Mouse (Mus musculus) heart, embryonic 14.5 days (tissue): Measurements from ENCODE around the gene Olfr1426. TPM values are rescaled to one million over a fixed set of nuclear protein-coding genes. Genes with fewer than 3 reads are reported as not detected.
"Not testable (repeated sequence)": the region's sequence is repeated elsewhere in the genome, so short reads cannot be mapped to it uniquely, and the experiment has no call there.

Source experiments
- ATAC-seq: fragments of 200-750 bp; cut with Nextera tagmentation; 2 replicates; pipeline ENCODE4 v1.8.0; 2017; ENCODE audit warnings: low read depth, moderate TSS enrichment; ENCODE audit not compliant: insufficient number of reproducible peaks, insufficient read depth, low FRiP score
- H3K27ac ChIP-seq, 2 experiments: fragments of 200-500 bp in 1 of 2; fragments of 300-500 bp in 1 of 2; sonication (generic) in 1 of 2; replicated peaks in 1 of 2; 2 replicates each; pipeline ENCODE4 v1.5.1; 2012 to 2014; ENCODE audit warnings: low read depth in 2 of 2, low read length in 2 of 2, control low read depth in 1 of 2, mild to moderate bottlenecking in 1 of 2, mixed read lengths in 1 of 2; ENCODE audit not compliant: control insufficient read depth in 1 of 2, insufficient read depth in 1 of 2
- H3K27me3 ChIP-seq: fragments of 300-500 bp; sonication (generic); 2 replicates; pipeline ENCODE4 v1.6.1; 2014; ENCODE audit warnings: mild to moderate bottlenecking, low read length, control low read depth; ENCODE audit not compliant: control insufficient read depth, insufficient read depth
- H3K36me3 ChIP-seq: fragments of 300-500 bp; sonication (generic); 2 replicates; pipeline ENCODE4 v1.6.1; 2014; ENCODE audit warnings: mild to moderate bottlenecking, control low read depth, low read length, mixed read lengths; ENCODE audit not compliant: control insufficient read depth, insufficient read depth
- H3K4me1 ChIP-seq, 2 experiments: fragments of 200-500 bp in 1 of 2; fragments of 300-500 bp in 1 of 2; sonication (generic) in 1 of 2; 2 replicates each; pipeline ENCODE4 v1.6.1; 2012 to 2014; ENCODE audit warnings: low read length in 2 of 2, control low read depth in 1 of 2, mixed read lengths in 1 of 2; ENCODE audit not compliant: control insufficient read depth in 2 of 2, insufficient read depth in 2 of 2
- H3K4me2 ChIP-seq: fragments of 300-500 bp; sonication (generic); 2 replicates; pipeline ENCODE4 v1.6.1; 2014; ENCODE audit warnings: mild to moderate bottlenecking, low read length
- H3K4me3 ChIP-seq, 2 experiments: fragments of 200-500 bp in 1 of 2; fragments of 300-500 bp in 1 of 2; sonication (generic) in 1 of 2; 2 replicates each; pipeline ENCODE4 v1.5.1; 2012 to 2014; ENCODE audit warnings: low read length in 2 of 2, mild to moderate bottlenecking in 2 of 2, control low read depth in 1 of 2, low read depth in 1 of 2, moderate library complexity in 1 of 2; ENCODE audit not compliant: control insufficient read depth in 1 of 2, insufficient read depth in 1 of 2
- H3K9ac ChIP-seq: fragments of 300-500 bp; sonication (generic); 2 replicates; pipeline ENCODE4 v1.6.1; 2014; ENCODE audit warnings: mild to moderate bottlenecking, low read length
- H3K9me3 ChIP-seq: fragments of 300-500 bp; sonication (generic); 2 replicates; pipeline ENCODE4 v1.6.1; 2016; ENCODE audit warnings: low read length, control low read depth; ENCODE audit not compliant: control insufficient read depth
- WGBS: fragments of 180-500 bp; shearing (Covaris S2); extraction: QIAGEN DNeasy Blood & Tissue Kit; methylation state at CpG from one replicate; pipeline ENCODE4 v1.1.7; 2014; 5-methylcytosine and 5-hydroxymethylcytosine counted together
- polyA plus RNA-seq: library from polyadenylated mRNA; unstranded; fragments of >200 nt; fragmentation: Nextera tagmentation; extraction: Ambion mirVana; gene quantifications from 2 replicates; pipeline ENCODE4 v1.2.1, GENCODE M21; 2014

Olfr1426 gene
- polyA plus RNA-seq, 1 experiment from 2014 or later = not detected

DNA sequence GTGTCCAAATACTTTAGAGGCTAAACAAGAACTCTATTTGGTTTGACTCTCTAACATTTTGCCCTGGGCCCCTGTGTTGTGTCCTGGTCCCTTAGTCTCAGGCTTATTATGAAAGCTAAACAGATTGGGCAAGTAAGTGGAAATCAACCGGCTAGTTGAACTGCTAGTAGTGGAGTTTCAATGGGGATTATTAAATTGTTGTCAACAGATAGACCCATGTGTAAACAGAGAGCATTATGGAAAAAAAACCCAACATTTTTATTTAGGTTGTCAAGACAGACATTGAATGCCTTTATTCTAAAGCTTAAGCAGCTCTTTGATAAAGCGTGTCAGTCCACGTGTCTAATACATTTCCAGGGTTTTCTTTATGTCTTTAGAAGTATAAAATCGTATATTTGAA is 14.2 kb downstream of the Olfr1426 start, which contains the start of gene Olfr1425:
Gene Olfr1425 (minus strand): TSS at position 101 of the 400 bp plus-strand sequence.
- H3K9me3 ChIP-seq, H3K27ac ChIP-seq, H3K27me3 ChIP-seq, H3K4me1 ChIP-seq, H3K9ac ChIP-seq, H3K4me3 ChIP-seq, ATAC-seq, H3K36me3 ChIP-seq, H3K4me2 ChIP-seq: not testable (repeated sequence)
- WGBS = 80% methylated on average over 4 of the region's 4 CpGs

DNA sequence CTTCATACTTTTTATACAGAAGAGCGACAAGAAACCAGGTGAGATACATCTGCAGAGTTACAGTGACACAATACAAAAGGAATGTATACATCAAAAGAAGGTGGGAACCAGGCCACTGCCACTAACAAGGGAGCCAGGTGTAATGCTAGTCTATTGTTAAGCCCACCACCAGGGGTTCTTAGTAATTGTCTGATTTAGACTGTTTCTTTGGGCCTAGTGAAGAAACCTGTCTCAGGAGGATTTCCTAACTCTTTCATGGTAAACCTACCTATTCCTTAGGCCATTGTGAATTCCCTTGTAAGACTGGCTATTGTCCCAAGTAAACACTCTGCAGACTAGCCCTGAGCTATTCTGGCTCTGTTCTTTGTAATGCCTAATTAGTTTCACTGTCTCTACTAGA is 22.3 kb downstream of the Olfr1426 start:
- not testable (repeated sequence) for H3K4me3 ChIP-seq, ATAC-seq, H3K4me1 ChIP-seq, H3K4me2 ChIP-seq, H3K9ac ChIP-seq, H3K36me3 ChIP-seq, H3K27me3 ChIP-seq, H3K27ac ChIP-seq, H3K9me3 ChIP-seq
- 62% methylated on average over 1 of the region's 1 CpGs for WGBS

DNA sequence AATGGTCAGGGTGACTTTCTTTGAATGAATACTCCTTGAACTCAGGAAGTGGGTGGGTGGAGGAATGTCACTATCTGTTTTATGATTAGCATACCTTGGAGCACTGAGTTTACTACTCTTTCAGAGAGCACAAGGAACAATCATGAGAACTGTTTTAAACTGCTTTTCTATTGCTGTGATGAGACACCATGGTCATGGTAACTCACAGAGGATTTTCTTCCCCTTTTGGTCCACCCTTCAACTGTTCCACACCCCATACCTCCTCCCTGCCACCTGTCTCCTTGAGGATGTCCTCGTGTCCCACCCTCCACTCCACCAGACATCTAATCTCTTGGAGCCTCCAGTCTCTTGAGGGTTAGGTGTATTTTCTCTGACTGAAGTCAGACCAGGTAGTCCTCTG is 24.0 kb downstream of the Olfr1426 start:
- H3K4me3 ChIP-seq = not testable (repeated sequence)
- WGBS = 54% methylated on average over 1 of the region's 1 CpGs

DNA sequence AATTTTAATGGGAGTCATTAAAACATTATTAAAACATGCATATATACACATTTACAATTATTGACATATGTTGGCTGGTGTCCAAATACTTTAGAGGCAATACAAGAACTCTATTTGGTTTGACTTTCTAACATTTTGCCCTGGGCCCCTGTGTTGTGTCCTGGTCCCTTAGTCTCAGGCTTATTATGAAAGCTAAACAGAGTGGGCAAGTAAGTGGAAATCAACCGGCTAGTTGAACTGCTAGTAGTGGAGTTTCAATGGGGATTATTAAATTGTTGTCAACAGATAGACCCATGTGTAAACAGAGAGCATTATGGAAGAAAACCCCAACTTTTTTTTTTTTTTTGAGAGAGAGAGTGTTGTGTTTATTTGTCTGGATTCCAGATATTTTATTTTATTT is 29.2 kb downstream of the Olfr1426 start, which contains the start of gene Olfr1424:
Gene Olfr1424 (minus strand): TSS at position 101 of the 400 bp plus-strand sequence.
- not testable (repeated sequence) for H3K4me1 ChIP-seq, H3K36me3 ChIP-seq, H3K4me3 ChIP-seq, H3K27ac ChIP-seq, H3K4me2 ChIP-seq, H3K27me3 ChIP-seq, H3K9ac ChIP-seq, H3K9me3 ChIP-seq, ATAC-seq
- 85% methylated on average over 1 of the region's 1 CpGs for WGBS

More for the DNA sequence above, 24.0 kb downstream of the Olfr1426 start:
- H3K36me3 ChIP-seq, H3K9ac ChIP-seq, H3K27ac ChIP-seq, H3K27me3 ChIP-seq, ATAC-seq, H3K4me2 ChIP-seq, H3K9me3 ChIP-seq, H3K4me1 ChIP-seq: not testable (repeated sequence)

DNA sequence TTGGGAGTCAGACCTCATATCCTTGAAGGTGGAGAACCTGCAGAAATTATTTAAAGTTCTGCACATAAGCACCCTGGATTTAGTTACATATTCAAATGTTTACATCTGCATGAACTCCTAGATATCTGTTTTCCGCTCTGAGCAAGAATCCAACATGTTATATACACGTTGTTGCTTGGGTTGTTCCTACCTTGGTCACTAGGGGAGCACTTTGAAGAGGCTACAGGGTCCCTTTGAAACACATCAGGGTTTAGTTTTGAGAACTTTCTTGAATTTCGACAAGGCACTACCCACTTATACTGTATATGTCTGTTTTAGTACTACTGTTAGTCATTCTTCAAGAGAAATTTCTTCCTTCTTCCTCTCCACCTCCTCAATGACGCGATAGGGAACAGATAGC is 48.6 kb downstream of the Olfr1426 start:
- H3K4me3 ChIP-seq = no peak overlapping the region
- WGBS = 81% methylated on average over 5 of the region's 5 CpGs

DNA sequence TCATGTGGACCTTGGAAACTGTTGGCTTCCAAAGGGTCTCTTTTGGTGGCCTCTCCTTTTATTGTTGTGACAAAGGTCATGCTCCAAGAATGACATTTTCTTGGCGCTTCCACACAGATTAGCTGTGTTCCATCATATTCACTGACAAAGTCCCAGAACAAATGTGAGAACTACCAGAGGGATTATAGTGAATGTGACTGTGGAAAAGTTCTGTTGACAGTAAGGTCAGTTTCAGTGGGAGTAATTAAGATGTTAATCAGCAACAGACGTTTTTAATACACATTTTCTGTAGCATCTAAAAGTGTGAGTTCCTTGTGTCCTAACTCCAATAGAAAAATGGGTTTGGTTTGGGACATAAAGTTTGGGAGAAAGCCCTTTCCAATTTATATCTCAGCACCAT is 50.6 kb downstream of the Olfr1426 start, which contains the start of gene Olfr1423:
Gene Olfr1423 (minus strand): TSS at position 101 of the 400 bp plus-strand sequence.
- ATAC-seq = no peak
- Histone ChIP-seq H3K27ac (no peak within 1 kb of the TSS), H3K4me3 (no peak within 1 kb of the TSS), H3K27me3 (no peaks in the 10 kb centered on the region), H3K9me3 (no peaks in the 10 kb centered on the region), H3K9ac (no peak within 1 kb of the TSS), H3K4me1 (no peaks in the 10 kb centered on the region), H3K4me2 (no peak within 1 kb of the TSS), H3K36me3 (no peaks in the 10 kb centered on the region)
- WGBS = 49% methylated on average over 2 of the region's 2 CpGs

More for the DNA sequence above, 48.6 kb downstream of the Olfr1426 start:
- Histone ChIP-seq H3K9ac (no peak overlapping the region), H3K4me2 (no peak overlapping the region), H3K36me3 (no peaks in the 10 kb centered on the region), H3K27ac (no peak overlapping the region), H3K9me3 (no peaks in the 10 kb centered on the region), H3K27me3 (no peaks in the 10 kb centered on the region), H3K4me1 (no peaks in the 10 kb centered on the region)
- no peak for ATAC-seq

DNA sequence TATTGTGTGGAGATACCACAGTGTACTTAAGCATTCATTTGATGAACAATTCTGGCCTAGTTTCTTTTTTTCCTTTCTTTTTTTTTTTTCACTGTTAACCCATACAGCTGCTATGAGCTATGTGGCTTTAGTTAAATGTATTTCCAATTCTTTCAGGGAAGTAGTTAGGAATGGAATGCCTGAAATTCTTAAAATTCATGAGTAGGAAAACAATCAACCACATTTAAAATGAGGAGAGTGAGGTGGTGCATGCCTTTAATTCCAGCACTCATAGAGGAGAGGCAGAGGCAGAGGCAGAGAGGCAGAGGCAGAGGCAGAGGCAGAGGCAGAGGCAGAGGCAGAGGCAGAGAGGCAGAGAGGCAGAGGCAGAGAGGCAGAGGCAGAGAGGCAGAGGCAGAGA is 54.1 kb downstream of the Olfr1426 start:
- no peaks in the 10 kb centered on the region for H3K27me3 ChIP-seq
- no peak overlapping the region for H3K9ac ChIP-seq
- no peak overlapping the region for H3K27ac ChIP-seq
- H3K4me1 ChIP-seq = no peaks in the 10 kb centered on the region
- ATAC-seq = no peak
- no peaks in the 10 kb centered on the region for H3K9me3 ChIP-seq
- no peaks in the 10 kb centered on the region for H3K36me3 ChIP-seq
- H3K4me2 ChIP-seq = no peak overlapping the region
- no peak overlapping the region for H3K4me3 ChIP-seq
